Mouse (Mus musculus) fat pad, adult 2 months (tissue): ENCODE data around the gene D630036H23Rik.
"Not testable (repeated sequence)": the region's sequence is repeated elsewhere in the genome, so short reads cannot be mapped to it uniquely, and the experiment has no call there.

ENCODE experiments used
- DNase-seq: peaks from one replicate; pipeline ENCODE4 v3.0.0-alpha.2; 2011; ENCODE audit warnings: low read depth, low spot score; ENCODE audit errors: extremely low read depth

D630036H23Rik gene

DNA sequence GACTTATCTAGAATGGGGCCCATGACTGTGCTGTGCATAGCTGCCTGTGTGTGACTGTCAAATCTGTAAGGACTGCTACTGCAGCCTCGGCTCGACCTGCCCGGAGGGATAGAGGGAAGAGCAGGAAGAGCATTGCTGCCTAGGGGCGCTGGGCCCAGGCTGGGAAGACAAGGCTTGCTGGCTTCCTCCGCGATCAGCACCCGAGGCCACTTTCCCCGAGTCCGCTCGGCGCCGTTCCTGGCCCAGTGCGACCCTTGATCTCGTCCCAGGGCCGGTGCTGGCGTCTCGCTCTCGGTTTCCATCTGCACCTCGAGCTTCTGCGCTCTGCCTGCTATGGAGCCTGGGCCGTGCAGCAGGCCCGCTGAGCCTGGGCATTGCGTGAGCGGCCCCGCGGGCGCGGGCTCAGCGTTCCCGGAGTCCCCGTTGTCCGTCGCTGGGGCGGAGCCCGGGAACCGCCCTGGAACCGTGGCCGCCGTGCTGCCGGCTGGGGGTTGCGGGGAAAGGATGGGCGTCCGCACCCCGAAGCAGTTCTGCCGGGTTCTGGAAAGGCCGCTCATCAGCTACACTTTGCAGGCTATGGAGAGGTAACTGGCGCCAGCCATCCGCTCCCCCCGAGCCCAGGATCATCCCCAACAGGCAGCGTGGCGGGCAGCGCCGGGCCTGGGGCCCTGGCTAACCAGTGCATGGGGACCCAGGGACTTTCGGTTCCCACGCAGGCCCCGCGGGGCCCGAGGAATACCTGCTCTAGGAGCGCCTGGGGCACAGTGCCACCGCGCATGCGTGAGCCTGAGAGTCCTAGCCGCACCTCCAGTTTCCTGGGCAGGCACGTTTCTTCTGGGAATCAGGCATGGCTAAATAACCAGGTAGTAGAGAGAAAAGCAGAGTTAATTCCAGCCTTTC, at the start of gene D630036H23Rik, which contains the start of gene Ispd:
Gene D630036H23Rik (minus strand): TSS at position 741 of the 900 bp plus-strand sequence.
Gene Ispd (plus strand): TSS at position 10 of the 900 bp plus-strand sequence.
- DNase-seq = no peak

DNA sequence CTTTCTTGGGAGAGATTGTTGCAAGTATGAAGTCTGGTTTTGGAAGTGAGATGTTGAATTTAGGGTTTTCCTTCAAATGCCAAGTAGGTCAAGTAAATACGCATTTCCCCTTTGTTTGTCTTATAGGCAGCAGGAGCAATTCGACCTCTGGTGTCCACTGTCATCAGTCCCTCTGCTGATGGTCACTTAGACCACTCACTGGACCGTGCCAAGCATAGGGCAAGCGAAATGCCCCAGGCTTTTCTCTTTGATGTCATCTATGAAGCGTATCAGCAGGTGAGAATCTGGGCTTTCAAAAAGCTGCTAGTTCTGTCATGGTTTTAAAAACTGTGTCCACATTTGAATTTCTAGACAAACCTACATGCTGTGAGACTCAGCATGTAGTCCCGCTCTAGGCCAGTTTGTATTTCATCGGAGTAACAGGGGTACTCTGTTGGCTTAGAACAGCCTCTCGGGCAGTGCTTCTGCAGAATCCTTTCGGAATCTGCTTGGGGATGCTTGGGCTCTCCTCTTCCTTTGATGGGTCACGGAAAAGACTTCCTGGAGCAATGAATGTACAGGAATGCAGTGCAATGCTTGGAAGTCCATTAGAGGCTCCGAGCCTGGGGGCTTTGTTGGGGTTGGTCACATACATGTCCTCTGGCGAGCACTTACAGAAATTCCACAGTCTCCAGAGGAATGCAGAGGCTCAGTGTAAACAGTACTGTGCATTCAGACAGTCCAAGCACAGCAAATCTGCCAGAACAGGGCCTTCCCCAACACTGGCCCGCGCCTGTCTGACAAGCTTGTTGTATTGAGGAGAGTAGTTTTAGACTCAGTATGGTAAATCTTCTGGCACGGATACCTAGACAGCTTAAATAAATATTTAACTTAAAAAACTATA, 44.4 kb upstream of the D630036H23Rik start:
- no peak for DNase-seq

GRCm38 (mm10) chr12:36425258-36425657, 43.3 kb upstream of the D630036H23Rik start:
- no peak for DNase-seq

DNA sequence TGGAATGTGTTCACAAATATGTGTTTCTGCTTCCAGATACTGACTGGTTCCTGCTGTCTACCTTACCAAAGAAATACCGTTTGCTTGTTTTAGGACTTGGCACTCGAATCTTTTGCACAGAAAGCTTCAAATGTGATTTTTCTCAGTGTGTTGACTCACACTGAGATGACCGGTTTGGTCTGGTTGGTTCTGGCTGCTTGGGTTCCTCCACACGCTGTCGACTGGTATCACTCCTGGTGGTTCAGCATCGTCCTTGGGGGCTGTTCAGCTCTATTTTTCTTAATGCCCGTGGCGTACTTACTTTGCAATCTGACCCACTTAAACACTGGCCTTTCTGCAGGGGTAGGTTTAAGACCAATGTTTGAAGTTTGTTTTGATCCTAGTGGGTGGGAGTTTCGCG, 41.7 kb upstream of the D630036H23Rik start:
- no peak for DNase-seq

DNA sequence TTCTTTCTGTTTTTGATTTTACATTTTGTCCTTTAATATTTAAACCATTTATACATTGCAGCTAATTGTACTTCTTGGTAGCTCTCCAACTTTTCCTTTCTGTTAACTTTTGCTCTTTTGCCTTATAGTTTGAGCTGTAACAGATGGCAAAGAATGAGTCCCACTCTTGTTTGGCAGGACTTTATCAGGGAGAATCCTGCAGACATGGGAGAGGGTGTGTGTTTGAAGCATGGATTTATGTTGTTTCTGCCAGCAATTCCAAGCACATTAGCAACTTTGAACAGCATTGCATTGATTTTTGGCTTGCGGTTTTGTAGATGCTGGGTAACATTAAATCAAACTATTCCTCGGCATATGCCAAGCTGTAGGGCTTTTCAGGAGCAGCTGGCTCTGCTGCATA, 13.1 kb upstream of the D630036H23Rik start:
- DNase-seq = peak; percentile 21

- DNase-seq = no peak
Measured at GRCm38 (mm10) chr12:36386991-36387390, 5.0 kb upstream of the D630036H23Rik start.

GRCm38 (mm10) chr12:36385386-36385785, 3.4 kb upstream of the D630036H23Rik start:
- DNase-seq = no peak

- DNase-seq = no peak
Measured at GRCm38 (mm10) chr12:36380806-36381205, 1.2 kb downstream of the D630036H23Rik start.

GRCm38 (mm10) chr12:36380254-36380653, 1.7 kb downstream of the D630036H23Rik start:
- no peak for DNase-seq

DNA sequence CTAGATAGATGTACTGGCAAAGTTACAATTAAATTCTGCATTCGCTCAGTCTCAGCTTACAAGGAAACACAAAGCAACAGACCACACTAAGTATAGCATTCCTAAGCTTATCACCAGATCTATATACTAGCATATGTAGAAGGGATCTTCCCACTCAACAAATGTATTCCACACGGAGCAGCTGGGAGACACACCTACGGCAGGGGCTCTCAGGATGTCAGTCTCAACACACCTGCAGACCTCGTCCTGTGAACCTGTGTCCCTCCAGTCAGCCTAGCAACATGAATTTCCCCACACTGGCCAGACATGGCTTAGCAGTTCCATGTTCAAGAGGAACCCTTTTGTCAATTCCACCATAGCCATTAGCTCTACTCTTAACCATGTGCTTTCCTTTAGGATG, 5.6 kb downstream of the D630036H23Rik start:
- not testable (repeated sequence) for DNase-seq

DNA sequence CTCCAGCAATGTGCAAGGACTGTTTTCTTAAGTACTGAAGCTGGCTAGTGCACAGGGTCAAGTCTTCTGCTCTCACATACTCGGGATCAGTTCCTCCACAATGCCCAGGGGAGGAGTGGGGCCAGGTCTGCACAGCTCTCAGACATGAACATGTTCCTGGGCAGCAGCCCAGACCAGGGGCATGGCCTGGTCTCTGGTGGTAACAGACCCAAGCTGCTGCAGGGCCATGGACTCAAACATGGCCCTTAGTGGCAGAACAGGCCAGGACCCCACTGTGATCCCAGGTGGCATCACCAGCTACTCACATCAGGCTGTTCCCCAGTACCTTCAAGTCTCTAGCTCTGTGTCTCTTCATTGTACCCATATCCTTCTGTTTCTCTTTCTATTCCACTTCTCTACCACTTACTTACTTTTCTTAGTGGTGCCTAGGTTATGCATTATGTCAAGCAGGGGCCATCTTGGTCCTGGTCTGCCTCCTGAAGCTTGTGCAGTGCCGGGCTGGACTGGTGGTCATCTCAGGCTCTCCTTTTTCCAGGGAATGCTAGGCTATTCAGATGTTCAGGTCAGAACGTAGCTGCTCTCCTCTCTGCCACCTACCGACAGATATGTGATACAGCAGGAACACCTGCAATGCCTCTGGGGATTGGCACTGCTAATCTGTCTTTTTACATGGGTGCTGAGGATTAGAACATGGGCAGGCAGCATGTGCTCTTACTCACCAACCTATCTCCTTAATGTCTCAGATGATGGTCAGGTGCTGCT, 8.6 kb downstream of the D630036H23Rik start:
- DNase-seq = no peak

DNA sequence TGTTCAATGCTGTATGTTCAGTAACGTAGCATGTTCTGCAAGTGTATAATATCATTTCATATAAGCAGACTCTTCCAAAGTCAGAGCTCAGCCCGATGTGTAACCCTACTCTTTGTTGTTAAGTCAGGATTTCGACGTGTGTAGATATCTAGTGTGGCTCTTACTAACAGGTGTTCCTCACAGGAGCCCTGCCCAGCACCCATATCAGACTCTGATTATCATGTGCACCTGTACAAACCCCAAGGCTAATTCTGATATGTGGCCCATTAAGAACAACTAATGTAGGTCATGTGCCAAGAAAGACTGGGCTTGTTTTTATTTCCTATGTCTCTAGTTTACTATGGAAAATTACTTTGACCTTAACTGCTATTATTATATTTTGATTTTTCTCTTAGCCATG, 18.0 kb downstream of the D630036H23Rik start:
- DNase-seq = no peak

GRCm38 (mm10) chr12:36360693-36361092, 21.3 kb downstream of the D630036H23Rik start:
- no peak for DNase-seq

DNA sequence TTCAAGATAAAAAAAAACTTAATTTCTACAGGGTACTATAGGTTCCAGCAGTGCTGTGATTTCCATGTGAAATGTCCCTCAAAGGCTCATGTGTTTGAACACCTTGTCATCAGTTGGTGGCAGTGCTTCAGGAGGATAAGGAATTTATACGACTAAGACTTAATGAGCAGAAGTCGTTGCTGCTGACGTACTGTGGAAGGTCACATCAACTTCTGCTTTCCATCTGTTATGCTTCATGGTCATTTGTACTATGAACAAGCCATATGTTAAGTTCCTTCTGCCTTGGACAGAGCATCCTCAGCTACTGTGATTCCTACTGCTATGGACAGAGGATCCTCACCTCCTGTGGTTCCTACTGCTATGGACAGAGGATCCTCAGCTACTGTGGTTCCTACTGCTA, 21.9 kb downstream of the D630036H23Rik start:
- DNase-seq = no peak

GRCm38 (mm10) chr12:36344131-36344530, 37.9 kb downstream of the D630036H23Rik start:
- no peak for DNase-seq

DNA sequence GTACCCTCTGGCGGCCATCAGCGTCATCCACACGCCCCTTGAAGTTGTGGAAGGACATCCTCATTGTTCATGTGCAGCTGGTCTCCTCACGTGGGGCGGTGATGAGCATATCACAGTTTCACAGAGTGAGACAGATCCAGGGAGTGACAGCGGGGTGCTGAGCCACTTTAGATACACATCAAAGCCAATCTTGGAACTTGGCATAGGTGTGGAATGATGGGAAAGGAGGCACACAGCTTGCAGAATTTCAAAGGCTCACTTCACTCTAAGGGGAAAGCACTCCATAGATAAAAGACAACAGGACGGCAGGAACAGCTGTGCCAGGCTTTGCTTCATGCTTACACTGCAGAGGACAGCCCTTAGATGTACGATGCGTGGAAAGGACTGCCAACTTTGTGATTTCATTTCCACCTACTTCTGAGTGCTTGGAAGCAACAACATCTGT, 48.1 kb downstream of the D630036H23Rik start:
- no peak for DNase-seq

DNA sequence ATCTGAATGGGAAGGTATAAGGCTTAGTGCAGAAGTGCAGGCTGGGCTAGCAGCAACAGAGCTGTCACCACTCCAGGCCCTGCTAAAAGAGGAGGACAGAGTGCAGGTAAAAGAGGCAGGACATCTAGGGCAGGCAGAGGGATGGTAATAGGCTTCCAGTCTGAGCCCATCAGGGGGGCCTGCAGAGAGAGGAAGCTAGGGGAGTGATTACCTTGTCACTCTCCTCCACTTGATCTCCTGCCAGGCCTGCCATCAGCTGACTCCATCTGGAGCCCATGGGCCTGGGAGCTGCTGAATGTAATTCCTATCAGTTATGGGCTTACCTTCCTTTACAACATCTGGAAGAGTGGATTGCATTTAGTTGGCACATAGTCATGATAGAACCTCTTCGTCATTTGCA, 49.3 kb downstream of the D630036H23Rik start:
- DNase-seq = no peak
